Comparison of ENCODE assay signal across 8 mouse cellular contexts in genomic region chr11:54303076-54303727, GRCm38 (mm10). TPM values are rescaled to one million over a fixed set of nuclear protein-coding genes. Genes with fewer than 3 reads are reported as not detected.
DNase-seq lines count a peak whose midpoint lies in the region; ATAC-seq and TF ChIP-seq lines count a peak whose summit lies in the region.

No protein-coding gene starts in this region.

- H3K27me3 ChIP-seq in cerebellum, adult 2 months (ENCODE audit: control insufficient read depth, insufficient read depth, low read length), result no peaks in the 10 kb centered on the region
- no peaks in the 10 kb centered on the region for H3K27me3 ChIP-seq in hindbrain, postnatal 0 days (ENCODE audit: insufficient read depth, low read length)

- no peaks in the 10 kb centered on the region for H3K36me3 ChIP-seq in hindbrain, postnatal 0 days (ENCODE audit: insufficient read depth, low read length)

- peak overlapping the region; percentile 76 for H3K9ac ChIP-seq in hindbrain, postnatal 0 days (replicated peaks; ENCODE audit: low read length)

- peak overlapping the region; percentile 89 for H3K4me3 ChIP-seq in cerebellum, adult 2 months (replicated peaks; ENCODE audit: insufficient read depth, low read depth, low read length)
- peak overlapping the region; percentile 81 for H3K4me3 ChIP-seq in hindbrain, postnatal 0 days (ENCODE audit: low read length)

- H3K4me1 ChIP-seq in cerebellum, adult 2 months (ENCODE audit: control insufficient read depth, insufficient read depth, low read length), result peaks cover 25% of the 10 kb centered on the region
- H3K4me1 ChIP-seq in hindbrain, postnatal 0 days (ENCODE audit: insufficient read depth, low read length), result peaks cover 19% of the 10 kb centered on the region

- no peak for TF ChIP-seq POLR2A in cerebellum, adult 2 months (IDR thresholded peaks at IDR 0.05; ENCODE audit: borderline replicate concordance, insufficient read depth, low read length)

- H3K27ac ChIP-seq in cerebellum, adult 2 months (ENCODE audit: insufficient read depth, low read length), result peak overlapping the region; percentile 58; the same call in 1 of the 2 replicates
- peak overlapping the region; percentile 83 for H3K27ac ChIP-seq in hindbrain, postnatal 0 days

- peak overlapping the region; percentile 69 for H3K4me2 ChIP-seq in hindbrain, postnatal 0 days (ENCODE audit: low read depth, low read length)

- 45% methylated on average over 6 of the region's 6 CpGs for WGBS in cerebellum, adult 2 months
- 13% methylated on average over 6 of the region's 6 CpGs for WGBS in hindbrain, postnatal 0 days

- H3K9me3 ChIP-seq in hindbrain, postnatal 0 days (ENCODE audit: low read length), result no peaks in the 10 kb centered on the region

- peak in 1 of 2 experiments; percentile 31 for DNase-seq in cerebellum, adult 2 months
- no peak for DNase-seq in cerebellum, postnatal 4 days (ENCODE audit: low spot score in 2 of 2)
- DNase-seq in thymus, postnatal 4 days, result peak; percentile 30
- no peak for DNase-seq in thymus, adult 18-20 months
- peak; percentile 37 for DNase-seq in hindbrain, postnatal 0 days (ENCODE audit: low spot score)
- DNase-seq in naive thymus-derived CD4-positive, alpha-beta T cell, adult 2 months (ENCODE audit: low read depth), result peak; percentile 30
- no peak for DNase-seq in cerebellum, postnatal 36 days

- peak; percentile 14 for ATAC-seq in hindbrain, postnatal 0 days
- ATAC-seq in activated CD4-positive, CD25-positive, alpha-beta regulatory T cell, adult 4 months, result no peak

- no peak for TF ChIP-seq CTCF in cerebellum, adult 2 months (IDR thresholded peaks at IDR 0.05; ENCODE audit: borderline replicate concordance, insufficient read depth, low read depth, low read length)
- TF ChIP-seq CTCF in hindbrain, postnatal 0 days (IDR thresholded peaks at IDR 0.05; ENCODE audit: low read depth), result no peak

RNA-seq across cellular contexts. Expression of gene Acsl6, which starts 0.4 kb away (rescaled TPM):
- 189 and 194 TPM in 2 replicates for polyA plus RNA-seq in cerebellum, adult 2 months (2012; rRNA removed)
- 74.4 and 76.9 TPM in 2 replicates for total RNA-seq in hindbrain, postnatal 0 days (2014; rRNA removed)
- 58.2 and 60.1 TPM in 2 replicates for polyA plus RNA-seq in hindbrain, postnatal 0 days (2015; fragmentation: Nextera tagmentation; extraction: Ambion mirVana)
- polyA plus RNA-seq in activated CD4-positive, CD25-positive, alpha-beta regulatory T cell, adult 4 months (2017; shearing (Covaris generic)), result not detected

RNA-seq across cellular contexts. Expression of gene Il3, which starts 36.1 kb away (rescaled TPM):
- not detected in 2 replicates for polyA plus RNA-seq in cerebellum, adult 2 months (2012; rRNA removed)
- total RNA-seq in hindbrain, postnatal 0 days (2014; rRNA removed), result not detected in 2 replicates
- not detected in 2 replicates for polyA plus RNA-seq in hindbrain, postnatal 0 days (2015; fragmentation: Nextera tagmentation; extraction: Ambion mirVana)
- not detected for polyA plus RNA-seq in activated CD4-positive, CD25-positive, alpha-beta regulatory T cell, adult 4 months (2017; shearing (Covaris generic))

RNA-seq across cellular contexts. Expression of gene Csf2, which starts 53.7 kb away (rescaled TPM):
- not detected in 2 replicates for polyA plus RNA-seq in cerebellum, adult 2 months (2012; rRNA removed)
- total RNA-seq in hindbrain, postnatal 0 days (2014; rRNA removed), result not detected in 2 replicates
- polyA plus RNA-seq in hindbrain, postnatal 0 days (2015; fragmentation: Nextera tagmentation; extraction: Ambion mirVana), result not detected in 2 replicates
- under 1 TPM; 0.42 to 0.69 TPM for polyA plus RNA-seq in activated CD4-positive, CD25-positive, alpha-beta regulatory T cell, adult 4 months (2017; shearing (Covaris generic))

Comparison
In these comparisons a context has a peak if more than half of its experiments do, and no peak if none do; other contexts are left out.
1. DNase-seq: peak in thymus, postnatal 4 days (single experiment), hindbrain, postnatal 0 days (single experiment) and naive thymus-derived CD4-positive, alpha-beta T cell, adult 2 months (single experiment); none in cerebellum, postnatal 4 days (0 of 2), thymus, adult 18-20 months (0 of 2) and cerebellum, postnatal 36 days (0 of 2).
2. RNA of gene Acsl6, which starts 0.4 kb away (polyA plus RNA-seq): 189 to 194 TPM in cerebellum, adult 2 months and 58.2 to 60.1 TPM in hindbrain, postnatal 0 days; not detected in activated CD4-positive, CD25-positive, alpha-beta regulatory T cell, adult 4 months; every median in the first group is over 10 times any median in the second.